Mouse (Mus musculus) adrenal gland, postnatal 10 days (tissue): ENCODE data around the gene Baz2a. TPM values are rescaled to one million over a fixed set of nuclear protein-coding genes. Genes with fewer than 3 reads are reported as not detected.

ENCODE experiments used
- DNase-seq: peaks from one replicate; pipeline ENCODE4 v3.0.0; 2021; ENCODE audit warnings: mixed read lengths
- microRNA-seq: library from miRNA; unstranded; fragments of <30 nt; microRNA quantifications from one replicate; pipeline ENCODE4 v1.2.0, GENCODE M21; 2021
- total RNA-seq, 2 experiments: library from RNA; stranded (reverse); gene quantifications; 2 replicates each; pipeline ENCODE4 v1.2.3; 2021

Baz2a gene
- total RNA-seq, 2 experiments from 2014 or later = 37.1 to 51.9 TPM

DNA sequence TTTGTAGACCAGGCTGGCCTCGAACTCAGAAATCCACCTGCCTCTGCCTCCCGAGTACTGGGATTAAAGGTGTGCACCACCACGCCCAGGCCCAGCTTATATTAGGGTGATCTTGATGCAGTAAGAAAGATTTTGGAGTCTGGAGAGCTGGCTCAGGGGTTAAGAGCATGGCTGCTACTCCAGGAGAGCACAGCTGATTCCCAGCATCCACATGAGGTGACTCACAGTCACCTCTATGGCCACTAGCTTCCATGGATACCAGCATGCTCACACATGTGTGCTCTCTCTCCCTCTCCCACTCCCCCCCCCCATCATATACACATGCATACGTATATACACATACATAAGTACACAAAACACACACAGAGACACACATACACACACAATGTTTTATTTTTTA lies 85.9 kb downstream of the Baz2a start:
- DNase-seq = no peak

Small RNAs within 50 kb of the gene (microRNA-seq; reads per million reads assigned to microRNA genes)
- 102 reads per million, percentile 45 among the genes with 10 or more reads in this experiment for gene Mir677

Other genes starting within 250 kb of the Baz2a start
- under 1 TPM in 1 of 2 experiments, not detected in 1; 0.24 TPM for gene Rdh19, start 241.6 kb upstream of the Baz2a start, total RNA-seq
- 1 to 10 TPM; 1.8 to 2.1 TPM for gene Rdh16f2, start 225.1 kb upstream of the Baz2a start, total RNA-seq
- 100 to 1,000 TPM in 1 of 2 experiments, 10 to 100 TPM in 1; 45.4 to 112 TPM for gene Rdh7, start 202.8 kb upstream of the Baz2a start, total RNA-seq
- under 1 TPM; 0.42 to 0.45 TPM for gene Sdr9c7, start 193.1 kb upstream of the Baz2a start, total RNA-seq
- gene Hsd17b6, start 84.0 kb upstream of the Baz2a start, total RNA-seq = 10 to 100 TPM in 1 of 2 experiments, 1 to 10 TPM in 1; 9.5 to 23.7 TPM
- gene Prim1, start 76.4 kb upstream of the Baz2a start, total RNA-seq = 10 to 100 TPM; 11.2 to 16.4 TPM
- 100 to 1,000 TPM; 694 to 716 TPM for gene Naca, start 56.0 kb upstream of the Baz2a start, total RNA-seq
- 100 to 1,000 TPM; 138 to 142 TPM for gene Ptges3, start 32.6 kb upstream of the Baz2a start, total RNA-seq
- gene Atp5b, start 8.3 kb upstream of the Baz2a start, total RNA-seq = 1,000 to 10,000 TPM; 4,995 to 5,524 TPM
- gene Rbms2, start 88.7 kb downstream of the Baz2a start, total RNA-seq = 10 to 100 TPM; 65.3 to 74.8 TPM
- 10 to 100 TPM; 12.8 to 22.3 TPM for gene Gls2, start 102.9 kb downstream of the Baz2a start, total RNA-seq
- gene Spryd4, start 120.2 kb downstream of the Baz2a start, total RNA-seq = 10 to 100 TPM; 21.6 to 27.3 TPM
- not detected for gene Mip, start 134.3 kb downstream of the Baz2a start, total RNA-seq
- 10 to 100 TPM; 16.4 to 21.9 TPM for gene Timeless, start 140.5 kb downstream of the Baz2a start, total RNA-seq
- 10 to 100 TPM in 1 of 2 experiments, 1 to 10 TPM in 1; 7.4 to 17.5 TPM for gene Apon, start 162.5 kb downstream of the Baz2a start, total RNA-seq
- 100 to 1,000 TPM in 1 of 2 experiments, 10 to 100 TPM in 1; 78.0 to 183 TPM for gene Apof, start 177.1 kb downstream of the Baz2a start, total RNA-seq
- gene Stat2, start 179.0 kb downstream of the Baz2a start, total RNA-seq = 10 to 100 TPM; 17.4 to 27.5 TPM
- gene Il23a, start 207.2 kb downstream of the Baz2a start, total RNA-seq = under 1 TPM in 1 of 2 experiments, not detected in 1; 0.27 TPM
- gene Pan2, start 211.8 kb downstream of the Baz2a start, total RNA-seq = 10 to 100 TPM; 24.0 to 32.8 TPM
- 100 to 1,000 TPM; 149 to 165 TPM for gene Cnpy2, start 230.9 kb downstream of the Baz2a start, total RNA-seq
- 1,000 to 10,000 TPM; 1,048 to 1,207 TPM for gene Cs, start 246.2 kb downstream of the Baz2a start, total RNA-seq